In the genomic region with DNA sequence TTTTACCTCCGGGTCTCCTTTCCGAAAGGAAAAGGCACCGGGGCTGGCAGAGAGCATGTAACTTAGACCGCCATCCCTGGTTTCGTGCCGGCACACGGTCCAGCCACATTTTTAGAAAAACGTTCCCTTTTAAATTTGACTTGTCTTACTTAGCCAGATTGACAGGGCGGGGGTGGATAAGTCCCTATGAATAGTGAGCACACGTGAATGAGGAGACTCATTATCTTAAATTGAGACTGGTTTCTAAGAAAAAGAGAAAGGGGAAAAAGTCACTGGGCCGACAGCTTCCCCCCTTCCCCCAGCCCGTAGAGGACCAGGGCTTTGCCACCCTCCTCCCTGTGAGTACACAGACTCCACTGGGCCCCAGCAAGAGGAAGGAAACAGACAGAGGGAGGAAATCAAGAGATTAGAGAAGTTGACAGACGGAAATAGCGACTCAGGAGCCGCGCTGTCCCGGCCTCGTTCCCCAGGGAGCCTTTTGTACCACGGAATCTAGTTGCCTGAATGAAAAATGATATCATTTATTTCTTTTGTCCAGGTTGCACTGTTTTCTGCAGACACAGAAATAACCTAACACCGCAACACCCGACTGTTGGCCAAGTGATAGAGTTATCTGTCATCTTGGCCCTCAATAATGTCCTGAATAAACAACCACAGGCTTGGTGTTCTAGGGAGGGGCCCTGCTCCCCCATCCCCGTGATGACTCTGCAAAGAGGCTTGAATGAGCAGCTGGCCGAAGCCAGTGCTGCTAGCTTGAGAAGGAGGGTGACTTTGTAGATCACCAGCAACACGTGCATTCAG, we compare ENCODE assay signal across 9 mouse cellular contexts. TPM values are rescaled to one million over a fixed set of nuclear protein-coding genes. Genes with fewer than 3 reads are reported as not detected.
DNase-seq lines count a peak whose midpoint lies in the region; ATAC-seq lines count a peak whose summit lies in the region.
"Had no signal": no experiment of that assay in that cellular context is flagged by ENCODE, and none has a peak within 500 bp of the region (broad histone marks: within the 10 kb centered on the region; RNA-seq: fewer than 3 reads in every experiment).

No protein-coding gene starts in this region.

- H3K9me3 ChIP-seq in forebrain, embryonic 11.5 days (ENCODE audit: control insufficient read depth, low read length): no peaks in the 10 kb centered on the region
- H3K9me3 ChIP-seq in forebrain, embryonic 16.5 days (ENCODE audit: control insufficient read depth, low read length): no peaks in the 10 kb centered on the region
- H3K9me3 ChIP-seq in forebrain, embryonic 15.5 days: no peaks in the 10 kb centered on the region
- H3K9me3 ChIP-seq in liver, embryonic 15.5 days (replicated peaks): no peaks in the 10 kb centered on the region

- H3K36me3 ChIP-seq in forebrain, embryonic 11.5 days (ENCODE audit: control insufficient read depth, insufficient read depth, low read length): no peaks in the 10 kb centered on the region
- no peaks in the 10 kb centered on the region for H3K36me3 ChIP-seq in forebrain, embryonic 16.5 days (ENCODE audit: control insufficient read depth, insufficient read depth)
- H3K36me3 ChIP-seq in forebrain, embryonic 15.5 days: no peaks in the 10 kb centered on the region
- no peaks in the 10 kb centered on the region for H3K36me3 ChIP-seq in liver, embryonic 15.5 days (replicated peaks)

- no peak overlapping the region for H3K4me3 ChIP-seq in forebrain, embryonic 11.5 days (ENCODE audit: low read depth, low read length)
- H3K4me3 ChIP-seq in forebrain, embryonic 16.5 days (replicated peaks; ENCODE audit: low read length): no peak overlapping the region
- no peak overlapping the region for H3K4me3 ChIP-seq in forebrain, embryonic 15.5 days
- H3K4me3 ChIP-seq in liver, embryonic 15.5 days (replicated peaks): no peak overlapping the region

- ATAC-seq in forebrain, embryonic 11.5 days (replicated peaks; ENCODE audit: low FRiP score): no peak
- no peak for ATAC-seq in forebrain, embryonic 16.5 days
- ATAC-seq in forebrain, embryonic 15.5 days (replicated peaks): no peak
- peak; percentile 71 for ATAC-seq in liver, embryonic 15.5 days (ENCODE audit: insufficient read depth)
- ATAC-seq in neutrophil, adult 5-6 weeks (ENCODE audit: extremely low read depth, insufficient number of reproducible peaks, low FRiP score, poor library complexity, severe bottlenecking): peak; percentile 35; the same call in 1 of the 2 replicates

- H3K27ac ChIP-seq in forebrain, embryonic 11.5 days (ENCODE audit: low read depth, low read length): no peak overlapping the region
- H3K27ac ChIP-seq in forebrain, embryonic 16.5 days (ENCODE audit: low read length): no peak overlapping the region
- H3K27ac ChIP-seq in forebrain, embryonic 15.5 days (replicated peaks): no peak overlapping the region
- H3K27ac ChIP-seq in liver, embryonic 15.5 days (replicated peaks): no peak overlapping the region

- H3K4me2 ChIP-seq in forebrain, embryonic 11.5 days (ENCODE audit: low read depth, low read length, severe bottlenecking): peak overlapping the region; percentile 12; the same call in 1 of the 2 replicates
- no peak overlapping the region for H3K4me2 ChIP-seq in forebrain, embryonic 16.5 days (ENCODE audit: low read length)
- 0 out of 2 replicates have a peak overlapping the region, but pooled peaks have one; percentile 11 for H3K4me2 ChIP-seq in forebrain, embryonic 15.5 days (replicated peaks)
- H3K4me2 ChIP-seq in liver, embryonic 15.5 days: peak overlapping the region; percentile 29

- peaks cover 10% of the 10 kb centered on the region; the same call in 1 of the 2 replicates for H3K4me1 ChIP-seq in forebrain, embryonic 11.5 days (replicated peaks; ENCODE audit: control insufficient read depth, insufficient read depth, low read length)
- H3K4me1 ChIP-seq in forebrain, embryonic 16.5 days (replicated peaks; ENCODE audit: control insufficient read depth, insufficient read depth, low read length): no peaks in the 10 kb centered on the region; the same call in 1 of the 2 replicates
- H3K4me1 ChIP-seq in forebrain, embryonic 15.5 days: peaks cover 10% of the 10 kb centered on the region
- peaks cover 18% of the 10 kb centered on the region for H3K4me1 ChIP-seq in liver, embryonic 15.5 days (replicated peaks)

- DNase-seq in forebrain, embryonic 11.5 days (ENCODE audit: low spot score): no peak
- peak; percentile 27 for DNase-seq in induced T-regulatory cell, adult 2 months (ENCODE audit: low read depth)
- DNase-seq in cerebellum, postnatal 4 days (ENCODE audit: low spot score in 2 of 2): no peak
- no peak for DNase-seq in layer of hippocampus, adult 11-12 months (ENCODE audit: low spot score)

- H3K9ac ChIP-seq in forebrain, embryonic 11.5 days (ENCODE audit: low read length): no peak overlapping the region; the same call in 1 of the 2 replicates
- H3K9ac ChIP-seq in forebrain, embryonic 16.5 days (replicated peaks; ENCODE audit: low read depth, low read length): no peak overlapping the region
- H3K9ac ChIP-seq in forebrain, embryonic 15.5 days (replicated peaks): no peak overlapping the region
- H3K9ac ChIP-seq in liver, embryonic 15.5 days: no peak overlapping the region

- 24% methylated on average over 24 of the region's 24 CpGs for WGBS in forebrain, embryonic 11.5 days
- 14% methylated on average over 24 of the region's 24 CpGs for WGBS in forebrain, embryonic 16.5 days
- 16% methylated on average over 24 of the region's 24 CpGs for WGBS in forebrain, embryonic 15.5 days
- WGBS in liver, embryonic 15.5 days (ENCODE audit: insufficient replicate concordance): 6% methylated on average over 24 of the region's 24 CpGs

- H3K27me3 ChIP-seq in forebrain, embryonic 11.5 days (ENCODE audit: control insufficient read depth, insufficient read depth, low read length): peaks cover 3% of the 10 kb centered on the region
- no peaks in the 10 kb centered on the region for H3K27me3 ChIP-seq in forebrain, embryonic 16.5 days (replicated peaks; ENCODE audit: control insufficient read depth, insufficient read depth, low read length)
- H3K27me3 ChIP-seq in forebrain, embryonic 15.5 days: peaks cover 4% of the 10 kb centered on the region; the same call in 1 of the 2 replicates
- H3K27me3 ChIP-seq in liver, embryonic 15.5 days: peaks cover 47% of the 10 kb centered on the region

RNA-seq across cellular contexts. Expression of gene Sost, which starts 14.1 kb away (rescaled TPM):
- not detected in 2 replicates for polyA plus RNA-seq in forebrain, embryonic 11.5 days (2014; fragmentation: Nextera tagmentation; extraction: Ambion mirVana)
- 0.11 TPM in 1 of 2 replicates, not detected in the other for polyA plus RNA-seq in forebrain, embryonic 16.5 days (2015; fragmentation: Nextera tagmentation; extraction: Ambion mirVana)
- polyA plus RNA-seq in forebrain, embryonic 15.5 days (2015; fragmentation: Nextera tagmentation; extraction: Ambion mirVana): not detected in 2 replicates
- polyA plus RNA-seq in liver, embryonic 15.5 days (2015; fragmentation: Nextera tagmentation; extraction: Ambion mirVana): 0.07 TPM in 2 replicates
- total RNA-seq in neutrophil, adult 5-6 weeks (2017): not detected in 2 replicates
- total RNA-seq: ES-E14 had no signal

RNA-seq across cellular contexts. Expression of gene Cfap97d1, which starts 31.3 kb away (rescaled TPM):
- polyA plus RNA-seq in forebrain, embryonic 11.5 days (2014; fragmentation: Nextera tagmentation; extraction: Ambion mirVana): not detected in 2 replicates
- not detected in 2 replicates for polyA plus RNA-seq in forebrain, embryonic 16.5 days (2015; fragmentation: Nextera tagmentation; extraction: Ambion mirVana)
- not detected in 2 replicates for polyA plus RNA-seq in forebrain, embryonic 15.5 days (2015; fragmentation: Nextera tagmentation; extraction: Ambion mirVana)
- not detected in 2 replicates for polyA plus RNA-seq in liver, embryonic 15.5 days (2015; fragmentation: Nextera tagmentation; extraction: Ambion mirVana)
- not detected in 2 replicates for total RNA-seq in neutrophil, adult 5-6 weeks (2017)
- total RNA-seq: ES-E14 had no signal

RNA-seq across cellular contexts. Expression of gene Dusp3, which starts 34.1 kb away (rescaled TPM):
- 10.4 and 11.6 TPM in 2 replicates for polyA plus RNA-seq in forebrain, embryonic 11.5 days (2014; fragmentation: Nextera tagmentation; extraction: Ambion mirVana)
- 12.7 and 14.5 TPM in 2 replicates for polyA plus RNA-seq in forebrain, embryonic 16.5 days (2015; fragmentation: Nextera tagmentation; extraction: Ambion mirVana)
- polyA plus RNA-seq in forebrain, embryonic 15.5 days (2015; fragmentation: Nextera tagmentation; extraction: Ambion mirVana): 11.0 and 13.0 TPM in 2 replicates
- 7.8 and 8.0 TPM in 2 replicates for polyA plus RNA-seq in liver, embryonic 15.5 days (2015; fragmentation: Nextera tagmentation; extraction: Ambion mirVana)
- 9.5 and 12.0 TPM in 2 replicates for total RNA-seq in neutrophil, adult 5-6 weeks (2017)

RNA-seq across cellular contexts. Expression of gene Meox1, which starts 58.6 kb away (rescaled TPM):
- 0.21 TPM in 1 of 2 replicates, not detected in the other for polyA plus RNA-seq in forebrain, embryonic 11.5 days (2014; fragmentation: Nextera tagmentation; extraction: Ambion mirVana)
- 0.79 and 0.84 TPM in 2 replicates for polyA plus RNA-seq in forebrain, embryonic 16.5 days (2015; fragmentation: Nextera tagmentation; extraction: Ambion mirVana)
- 0.51 and 0.59 TPM in 2 replicates for polyA plus RNA-seq in forebrain, embryonic 15.5 days (2015; fragmentation: Nextera tagmentation; extraction: Ambion mirVana)
- polyA plus RNA-seq in liver, embryonic 15.5 days (2015; fragmentation: Nextera tagmentation; extraction: Ambion mirVana): 0.51 and 0.52 TPM in 2 replicates
- total RNA-seq in neutrophil, adult 5-6 weeks (2017): not detected in 2 replicates

Comparison
In these comparisons a context has a peak if more than half of its experiments do, and no peak if none do; other contexts are left out.
1. ATAC-seq: peak in liver, embryonic 15.5 days (single experiment) and neutrophil, adult 5-6 weeks (single experiment); none in forebrain, embryonic 11.5 days (single experiment), forebrain, embryonic 16.5 days (single experiment) and forebrain, embryonic 15.5 days (single experiment).